In genomic region chr2:21284881-21285280, GRCm38 (mm10) we compare ENCODE assay signal across 22 mouse cellular contexts.
A peak's percentile ranks its signal among the peaks of the same experiment; 100 is the strongest.
DNase-seq lines count a peak whose midpoint lies in the region; ATAC-seq and TF ChIP-seq lines count a peak whose summit lies in the region.
"Had no signal": no experiment of that assay in that cellular context is flagged by ENCODE, and none has a peak within 500 bp of the region (broad histone marks: within the 10 kb centered on the region; RNA-seq: fewer than 3 reads in every experiment).

No protein-coding gene starts in this region.

- no peak for TF ChIP-seq CTCF in CH12.LX (conservative IDR thresholded peaks at IDR 0.05 in 1 of 2, IDR thresholded peaks at IDR 0.05 in 1 of 2; ENCODE audit: low read depth in 2 of 2, low read length in 2 of 2)

- H3K9me3 ChIP-seq in CH12.LX (replicated peaks; ENCODE audit: low read length) = no peaks in the 10 kb centered on the region
- H3K9me3 ChIP-seq: G1E had no signal

- in situ Hi-C loops in CH12.LX (cut with MboI; ENCODE audit: low pct_ligation_motif_present, low pct_unique_long_range_greater_than_20kb, low sequenced_read_pairs) = no loop called here

- dilution Hi-C loops in CH12.LX (cut with MboI; ENCODE audit: extremely low pct_ligation_motif_present, extremely low pct_unique_long_range_greater_than_20kb, low sequenced_read_pairs) = no loop called here

- no peak overlapping the region for H3K4me3 ChIP-seq in CH12.LX (replicated peaks in 1 of 3; ENCODE audit: low read depth in 2 of 3, low read length in 2 of 3, poor library complexity in 1 of 3)

- no peak for TF ChIP-seq POLR2A in CH12.LX (IDR thresholded peaks at IDR 0.05; ENCODE audit: low read depth, low read length)

- no peak for TF ChIP-seq EP300 in CH12.LX (IDR thresholded peaks at IDR 0.05; ENCODE audit: low read length)

- H3K27ac ChIP-seq in CH12.LX (ENCODE audit: insufficient read depth, low read depth) = no peak overlapping the region

- H3K36me3 ChIP-seq in CH12.LX (replicated peaks in 1 of 2; ENCODE audit: control insufficient read depth in 1 of 2, insufficient read depth in 1 of 2, low read length in 1 of 2) = no peaks in the 10 kb centered on the region
- H3K36me3 ChIP-seq: G1E had no signal

- ATAC-seq in erythroid progenitor cell, adult 5-6 weeks (replicated peaks; ENCODE audit: low FRiP score, poor library complexity, severe bottlenecking) = no peak
- ATAC-seq: activated CD4-positive, CD25-positive, alpha-beta regulatory T cell, adult 4 months; CD4-positive, CD25-positive, alpha-beta regulatory T cell, adult 4 months; Patski had no signal

- no peaks in the 10 kb centered on the region for H3K79me2 ChIP-seq in CH12.LX (replicated peaks; ENCODE audit: control insufficient read depth, extremely low read depth, insufficient read depth, poor library complexity, severe bottlenecking)

- H3K27me3 ChIP-seq in CH12.LX (replicated peaks) = no peaks in the 10 kb centered on the region

- TF ChIP-seq RAD21 in CH12.LX (IDR thresholded peaks at IDR 0.05; ENCODE audit: low read depth, low read length) = no peak

- H3K4me1 ChIP-seq in CH12.LX (ENCODE audit: control insufficient read depth in 1 of 2, insufficient read depth in 2 of 2) = no peaks in the 10 kb centered on the region

- H3K4me2 ChIP-seq in CH12.LX (ENCODE audit: insufficient read depth, low read depth, poor library complexity, severe bottlenecking) = no peak overlapping the region

- DNase-seq in cerebellum, adult 9-10 months = peak; percentile 58
- DNase-seq in cerebellum, postnatal 36 days = no peak
- peak; percentile 28 for DNase-seq in cerebellum, adult 9-11 months
- DNase-seq in cerebellum, adult 8-10 months = no peak
- no peak for DNase-seq in CH12.LX (ENCODE audit: extremely low read depth)
- DNase-seq in brain, adult 2 months (ENCODE audit: low read depth, low spot score) = peak; percentile 51
- no peak for DNase-seq in frontal cortex, postnatal 10 days (ENCODE audit: low spot score in 2 of 2)
- DNase-seq: adrenal gland, adult 2 months; adrenal gland, adult 8-10 months; adrenal gland, postnatal 10 days; adrenal gland, postnatal 14 days; adrenal gland, postnatal 25 days; adrenal gland, postnatal 36 days; B cell, adult 2 months; cerebellum, adult 11 months; cerebellum, adult 11-12 months; cerebellum, adult 18-20 months had no signal

- H3K9ac ChIP-seq in CH12.LX (ENCODE audit: insufficient read depth, low read depth) = no peak overlapping the region

TF ChIP-seq in CH12.LX, 34 proteins besides CTCF, POLR2A, EP300 and RAD21:
- no peak for TF ChIP-seq ZMIZ1 (IDR thresholded peaks at IDR 0.05; ENCODE audit: low read depth, low read length)
- TF ChIP-seq ZNF384 (IDR thresholded peaks at IDR 0.05; ENCODE audit: low read depth, low read length) = 0 out of 2 replicates have a peak, but pooled peaks have one; percentile 31

Comparison
In these comparisons a context has a peak if more than half of its experiments do, and no peak if none do; other contexts are left out.
1. DNase-seq: peak in cerebellum, adult 9-10 months (single experiment), cerebellum, adult 9-11 months (single experiment) and brain, adult 2 months (single experiment); none in cerebellum, postnatal 36 days (0 of 2), cerebellum, adult 8-10 months (single experiment), CH12.LX (single experiment) and frontal cortex, postnatal 10 days (0 of 2).